Mouse (Mus musculus): ENCODE results near the gene Lrig1. TPM values are rescaled to one million over a fixed set of nuclear protein-coding genes. Genes with fewer than 3 reads are reported as not detected.
A peak's percentile ranks its signal among the peaks of the same experiment; 100 is the strongest.

Gene Lrig1
- polyA plus RNA-seq, 1 experiment from 2014 or later, result 17.2 TPM

GRCm38 (mm10) chr6:94647574-94648430 is 52.2 kb downstream of the Lrig1 start:
- ATAC-seq (replicated peaks; ENCODE audit: insufficient number of reproducible peaks, low FRiP score, low TSS enrichment, low read depth), result peak; percentile 80
- Histone ChIP-seq H3K4me1 (ENCODE audit: control insufficient read depth, insufficient read depth, low read length) (peaks cover 6% of the 10 kb centered on the region; the same call in 1 of the 2 replicates), H3K9ac (replicated peaks; ENCODE audit: low read length) (0 out of 2 replicates have a peak overlapping the region, but pooled peaks have one; percentile 22)

GRCm38 (mm10) chr6:94646902-94647301 is 53.1 kb downstream of the Lrig1 start:
- Histone ChIP-seq H3K27me3 (ENCODE audit: control insufficient read depth, insufficient read depth, low read length) (no peaks in the 10 kb centered on the region), H3K4me3 (ENCODE audit: low read depth, low read length) (no peak overlapping the region), H3K4me1 (ENCODE audit: control insufficient read depth, insufficient read depth, low read length) (peaks cover 6% of the 10 kb centered on the region; the same call in 1 of the 2 replicates), H3K36me3 (replicated peaks; ENCODE audit: control insufficient read depth, insufficient read depth, low read depth, low read length) (no peaks in the 10 kb centered on the region), H3K4me2 (ENCODE audit: low read depth, low read length) (no peak overlapping the region), H3K9ac (replicated peaks; ENCODE audit: low read length) (no peak overlapping the region), H3K27ac (replicated peaks; ENCODE audit: low read depth, low read length) (no peak overlapping the region), H3K9me3 (replicated peaks; ENCODE audit: control insufficient read depth, low read length) (no peaks in the 10 kb centered on the region)
- no peak for ATAC-seq (replicated peaks; ENCODE audit: insufficient number of reproducible peaks, low FRiP score, low TSS enrichment, low read depth)
- WGBS, result 61% methylated on average over 6 of the region's 6 CpGs
- no peak for DNase-seq (ENCODE audit: low spot score)

More at GRCm38 (mm10) chr6:94647574-94648430, 52.2 kb downstream of the Lrig1 start:
- Histone ChIP-seq H3K9me3 (replicated peaks; ENCODE audit: control insufficient read depth, low read length) (no peaks in the 10 kb centered on the region), H3K27me3 (ENCODE audit: control insufficient read depth, insufficient read depth, low read length) (no peaks in the 10 kb centered on the region), H3K36me3 (replicated peaks; ENCODE audit: control insufficient read depth, insufficient read depth, low read depth, low read length) (no peaks in the 10 kb centered on the region), H3K4me2 (ENCODE audit: low read depth, low read length) (peak overlapping the region; percentile 21), H3K4me3 (ENCODE audit: low read depth, low read length) (no peak overlapping the region), H3K27ac (replicated peaks; ENCODE audit: low read depth, low read length) (peak overlapping the region; percentile 36; the same call in 1 of the 2 replicates)
- WGBS, result 7% methylated on average over 10 of the region's 10 CpGs
- DNase-seq (ENCODE audit: low spot score), result peak; percentile 79

GRCm38 (mm10) chr6:94646274-94646863 is 53.6 kb downstream of the Lrig1 start:
- no peak overlapping the region for H3K4me2 ChIP-seq (ENCODE audit: low read depth, low read length)
- H3K9me3 ChIP-seq (replicated peaks; ENCODE audit: control insufficient read depth, low read length), result no peaks in the 10 kb centered on the region
- DNase-seq (ENCODE audit: low spot score) (no peak), ATAC-seq (replicated peaks; ENCODE audit: insufficient number of reproducible peaks, low FRiP score, low TSS enrichment, low read depth) (no peak)
- peaks cover 6% of the 10 kb centered on the region; the same call in 1 of the 2 replicates for H3K4me1 ChIP-seq (ENCODE audit: control insufficient read depth, insufficient read depth, low read length)
- H3K27me3 ChIP-seq (ENCODE audit: control insufficient read depth, insufficient read depth, low read length), result no peaks in the 10 kb centered on the region
- H3K4me3 ChIP-seq (ENCODE audit: low read depth, low read length), result no peak overlapping the region
- no peak overlapping the region for H3K9ac ChIP-seq (replicated peaks; ENCODE audit: low read length)
- 64% methylated on average over 6 of the region's 6 CpGs for WGBS
- H3K27ac ChIP-seq (replicated peaks; ENCODE audit: low read depth, low read length), result no peak overlapping the region
- H3K36me3 ChIP-seq (replicated peaks; ENCODE audit: control insufficient read depth, insufficient read depth, low read depth, low read length), result no peaks in the 10 kb centered on the region

- Histone ChIP-seq H3K36me3 (replicated peaks; ENCODE audit: control insufficient read depth, insufficient read depth, low read depth, low read length) (no peaks in the 10 kb centered on the region), H3K9ac (replicated peaks; ENCODE audit: low read length) (no peak overlapping the region), H3K27ac (replicated peaks; ENCODE audit: low read depth, low read length) (no peak overlapping the region), H3K4me2 (ENCODE audit: low read depth, low read length) (no peak overlapping the region), H3K4me3 (ENCODE audit: low read depth, low read length) (no peak overlapping the region), H3K9me3 (replicated peaks; ENCODE audit: control insufficient read depth, low read length) (no peaks in the 10 kb centered on the region), H3K27me3 (ENCODE audit: control insufficient read depth, insufficient read depth, low read length) (no peaks in the 10 kb centered on the region), H3K4me1 (ENCODE audit: control insufficient read depth, insufficient read depth, low read length) (peaks cover 6% of the 10 kb centered on the region; the same call in 1 of the 2 replicates)
- no peak for DNase-seq (ENCODE audit: low spot score)
- ATAC-seq (replicated peaks; ENCODE audit: insufficient number of reproducible peaks, low FRiP score, low TSS enrichment, low read depth), result no peak
- WGBS, result 44% methylated on average over 4 of the region's 4 CpGs
These were observed 54.2 kb downstream of the Lrig1 start for GRCm38 (mm10) chr6:94645723-94646122.

GRCm38 (mm10) chr6:94644641-94645040 is 55.3 kb downstream of the Lrig1 start:
- Histone ChIP-seq H3K4me3 (ENCODE audit: low read depth, low read length) (no peak overlapping the region), H3K9me3 (replicated peaks; ENCODE audit: control insufficient read depth, low read length) (no peaks in the 10 kb centered on the region), H3K4me2 (ENCODE audit: low read depth, low read length) (no peak overlapping the region), H3K36me3 (replicated peaks; ENCODE audit: control insufficient read depth, insufficient read depth, low read depth, low read length) (no peaks in the 10 kb centered on the region), H3K27me3 (ENCODE audit: control insufficient read depth, insufficient read depth, low read length) (no peaks in the 10 kb centered on the region), H3K4me1 (ENCODE audit: control insufficient read depth, insufficient read depth, low read length) (peaks cover 6% of the 10 kb centered on the region; the same call in 1 of the 2 replicates), H3K27ac (replicated peaks; ENCODE audit: low read depth, low read length) (no peak overlapping the region), H3K9ac (replicated peaks; ENCODE audit: low read length) (no peak overlapping the region)
- ATAC-seq (replicated peaks; ENCODE audit: insufficient number of reproducible peaks, low FRiP score, low TSS enrichment, low read depth) (no peak), DNase-seq (ENCODE audit: low spot score) (no peak)
- 54% methylated on average over 3 of the region's 3 CpGs for WGBS

- no peak overlapping the region for H3K4me2 ChIP-seq (ENCODE audit: low read depth, low read length)
- H3K9me3 ChIP-seq (replicated peaks; ENCODE audit: control insufficient read depth, low read length), result no peaks in the 10 kb centered on the region
- no peaks in the 10 kb centered on the region for H3K27me3 ChIP-seq (ENCODE audit: control insufficient read depth, insufficient read depth, low read length)
- DNase-seq (ENCODE audit: low spot score) (no peak), ATAC-seq (replicated peaks; ENCODE audit: insufficient number of reproducible peaks, low FRiP score, low TSS enrichment, low read depth) (no peak)
- H3K36me3 ChIP-seq (replicated peaks; ENCODE audit: control insufficient read depth, insufficient read depth, low read depth, low read length), result no peaks in the 10 kb centered on the region
- H3K4me3 ChIP-seq (ENCODE audit: low read depth, low read length), result no peak overlapping the region
- peaks cover 6% of the 10 kb centered on the region; the same call in 1 of the 2 replicates for H3K4me1 ChIP-seq (ENCODE audit: control insufficient read depth, insufficient read depth, low read length)
- no peak overlapping the region for H3K9ac ChIP-seq (replicated peaks; ENCODE audit: low read length)
- H3K27ac ChIP-seq (replicated peaks; ENCODE audit: low read depth, low read length), result no peak overlapping the region
- WGBS, result 86% methylated on average over 2 of the region's 2 CpGs
These were observed 56.0 kb downstream of the Lrig1 start for GRCm38 (mm10) chr6:94643989-94644388.

- H3K27me3 ChIP-seq (ENCODE audit: control insufficient read depth, insufficient read depth, low read length), result no peaks in the 10 kb centered on the region
- H3K4me2 ChIP-seq (ENCODE audit: low read depth, low read length), result no peak overlapping the region
- H3K4me1 ChIP-seq (ENCODE audit: control insufficient read depth, insufficient read depth, low read length), result peaks cover 2% of the 10 kb centered on the region; the same call in 1 of the 2 replicates
- H3K27ac ChIP-seq (replicated peaks; ENCODE audit: low read depth, low read length), result no peak overlapping the region
- no peak for DNase-seq (ENCODE audit: low spot score)
- WGBS, result 84% methylated on average over 1 of the region's 1 CpGs
- H3K36me3 ChIP-seq (replicated peaks; ENCODE audit: control insufficient read depth, insufficient read depth, low read depth, low read length), result no peaks in the 10 kb centered on the region
- no peak overlapping the region for H3K4me3 ChIP-seq (ENCODE audit: low read depth, low read length)
- no peak for ATAC-seq (replicated peaks; ENCODE audit: insufficient number of reproducible peaks, low FRiP score, low TSS enrichment, low read depth)
- H3K9me3 ChIP-seq (replicated peaks; ENCODE audit: control insufficient read depth, low read length), result no peaks in the 10 kb centered on the region
- no peak overlapping the region for H3K9ac ChIP-seq (replicated peaks; ENCODE audit: low read length)
These were observed 57.9 kb downstream of the Lrig1 start for GRCm38 (mm10) chr6:94642048-94642447.

- H3K9me3 ChIP-seq (replicated peaks; ENCODE audit: control insufficient read depth, low read length), result no peaks in the 10 kb centered on the region
- no peaks in the 10 kb centered on the region for H3K36me3 ChIP-seq (replicated peaks; ENCODE audit: control insufficient read depth, insufficient read depth, low read depth, low read length)
- no peaks in the 10 kb centered on the region for H3K27me3 ChIP-seq (ENCODE audit: control insufficient read depth, insufficient read depth, low read length)
- no peak overlapping the region for H3K4me2 ChIP-seq (ENCODE audit: low read depth, low read length)
- ATAC-seq (replicated peaks; ENCODE audit: insufficient number of reproducible peaks, low FRiP score, low TSS enrichment, low read depth), result no peak
- H3K4me1 ChIP-seq (ENCODE audit: control insufficient read depth, insufficient read depth, low read length), result no peaks in the 10 kb centered on the region; the same call in 1 of the 2 replicates
- no peak overlapping the region for H3K9ac ChIP-seq (replicated peaks; ENCODE audit: low read length)
- H3K27ac ChIP-seq (replicated peaks; ENCODE audit: low read depth, low read length), result no peak overlapping the region
- no peak overlapping the region for H3K4me3 ChIP-seq (ENCODE audit: low read depth, low read length)
- 19% methylated on average over 7 of the region's 7 CpGs for WGBS
- DNase-seq (ENCODE audit: low spot score), result peak; percentile 45
These were observed 59.7 kb downstream of the Lrig1 start for GRCm38 (mm10) chr6:94640297-94640696.

Data from embryonic facial prominence, embryonic 11.5 days (tissue).